Mouse (Mus musculus): Measurements from ENCODE around the gene Neu1.

GRCm38 (mm10) chr17:34898706-34899052 lies 32.4 kb upstream of the Neu1 start:
- TF ChIP-seq CTCF (IDR thresholded peaks at IDR 0.05; ENCODE audit: low read depth, low read length) = no peak
- TF ChIP-seq POLR2A (IDR thresholded peaks at IDR 0.05; ENCODE audit: insufficient read depth, low read length) = no peak

Data from ES-Bruce4 (cell line).